Mouse (Mus musculus) G1E (cell line): Measurements from ENCODE around the gene Olfr521. TPM values are rescaled to one million over a fixed set of nuclear protein-coding genes. Genes with fewer than 3 reads are reported as not detected.
"Not testable (repeated sequence)": the region's sequence is repeated elsewhere in the genome, so short reads cannot be mapped to it uniquely, and the experiment has no call there.

Experiments
- ATAC-seq: 2 replicates; pipeline ENCODE4 v1.8.0; 2016; ENCODE audit warnings: mild to moderate bottlenecking; ENCODE audit not compliant: insufficient number of reproducible peaks, poor library complexity, low FRiP score, severe bottlenecking; ENCODE audit errors: extremely low read depth
- DNase-seq: peaks from one replicate; pipeline ENCODE4 v3.0.0; 2012; ENCODE audit warnings: low spot score
- H3K27me3 ChIP-seq: 2 replicates; pipeline ENCODE4 v1.6.1; 2012; ENCODE audit warnings: mild to moderate bottlenecking, low read length, inconsistent platforms; ENCODE audit not compliant: insufficient read depth
- H3K36me3 ChIP-seq: replicated peaks from 2 replicates; pipeline ENCODE3; 2012; ENCODE audit warnings: mild to moderate bottlenecking, inconsistent platforms
- H3K4me1 ChIP-seq: 2 replicates; pipeline ENCODE4 v1.6.1; 2012; ENCODE audit warnings: low read depth, low read length, inconsistent platforms, mixed read lengths; ENCODE audit not compliant: insufficient read depth
- H3K4me3 ChIP-seq: 2 replicates; pipeline ENCODE4 v1.5.1; 2012; ENCODE audit warnings: low read depth, mild to moderate bottlenecking, inconsistent platforms, low read length, moderate library complexity, mixed read lengths
- H3K9me3 ChIP-seq: replicated peaks from 2 replicates; pipeline ENCODE4 v1.6.1; 2012; ENCODE audit warnings: inconsistent platforms
- CTCF ChIP-seq: IDR thresholded peaks from 2 replicates; pipeline ENCODE4 v1.5.1; 2012; ENCODE audit warnings: low read depth, low read length, inconsistent platforms, mixed read lengths
- GATA1 ChIP-seq: IDR thresholded peaks from 2 replicates; pipeline ENCODE4 v1.6.1; 2012; ENCODE audit warnings: borderline replicate concordance, low read length, inconsistent platforms, mixed read lengths
- GATA2 ChIP-seq: IDR thresholded peaks from 2 replicates; pipeline ENCODE4 v1.6.1; 2012; ENCODE audit warnings: low read depth, low read length, inconsistent platforms, borderline replicate concordance
- POLR2AphosphoS5 ChIP-seq: IDR thresholded peaks from 2 replicates; pipeline ENCODE4 v1.6.1; 2012; ENCODE audit warnings: low read depth, low read length, inconsistent platforms; ENCODE audit not compliant: insufficient replicate concordance
- TAL1 ChIP-seq: conservative IDR thresholded peaks from 2 replicates; pipeline ENCODE4 v1.6.1; 2012; ENCODE audit warnings: low read depth, low read length, inconsistent platforms, mixed read lengths
- polyA plus RNA-seq: library from polyadenylated mRNA; stranded (reverse); fragments of >175 nt; gene quantifications from 2 replicates; pipeline ENCODE4 v1.2.3, GENCODE M21; 2012
- total RNA-seq, 2 experiments: library from RNA; stranded (forward) in 1 of 2; stranded (reverse) in 1 of 2; fragments of 200-1000 nt in 1 of 2; fragments of >200 nt in 1 of 2; fragmentation: Nextera tagmentation in 1 of 2; gene quantifications; 2 replicates each; pipeline ENCODE4 v1.2.3; 2014 to 2017

Gene Olfr521
- total RNA-seq (2014; fragmentation: Nextera tagmentation) (not detected in 2 replicates), total RNA-seq (2017) (0.05 TPM in 1 of 2 replicates, not detected in the other), polyA plus RNA-seq (not detected in 2 replicates)

- Histone ChIP-seq H3K36me3 (no peaks in the 10 kb centered on the region), H3K27me3 (peaks cover 12% of the 10 kb centered on the region), H3K4me3 (no peak within 1 kb of the TSS), H3K9me3 (peaks cover 12% of the 10 kb centered on the region), H3K4me1 (no peaks in the 10 kb centered on the region)
- TF ChIP-seq CTCF, result no peak
- no peak for TF ChIP-seq POLR2AphosphoS5
- no peak for TF ChIP-seq GATA1
- no peak for TF ChIP-seq TAL1
- DNase-seq, result no peak
- no peak for ATAC-seq
Measured at GRCm38 (mm10) chr7:99763207-99763606, at the start of gene Olfr521. TSS of gene Olfr521 (plus strand) at chr7:99763507.

DNA sequence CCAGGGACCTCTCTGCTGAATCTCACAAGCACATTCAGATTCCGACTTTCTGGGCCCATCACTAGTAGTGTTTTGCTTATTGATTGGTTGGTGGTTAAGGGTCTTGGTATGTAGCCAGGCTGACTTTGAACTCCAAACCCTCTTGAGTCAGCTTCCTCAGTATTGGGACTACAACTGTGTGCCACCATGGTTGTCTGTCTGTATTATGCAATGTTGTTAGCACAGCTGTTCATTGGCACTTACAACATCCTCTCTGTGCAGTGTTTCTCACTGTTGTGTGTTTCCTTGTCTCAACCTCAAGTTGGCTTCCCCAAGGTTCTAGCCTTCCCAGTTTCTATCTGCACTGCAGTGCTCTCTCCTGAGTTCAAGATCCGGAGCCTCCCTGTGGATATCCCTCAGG lies 46.8 kb upstream of the Olfr521 start:
- Histone ChIP-seq H3K4me3 (no peak overlapping the region), H3K4me1 (no peaks in the 10 kb centered on the region), H3K36me3 (no peaks in the 10 kb centered on the region), H3K9me3 (no peaks in the 10 kb centered on the region), H3K27me3 (peaks cover 6% of the 10 kb centered on the region; the same call in 1 of the 2 replicates)
- TF ChIP-seq CTCF, result no peak
- ATAC-seq (no peak), DNase-seq (no peak)

GRCm38 (mm10) chr7:99729973-99730372 lies 33.3 kb upstream of the Olfr521 start, which contains the start of gene Olfr520:
TSS of gene Olfr520 (plus strand) at chr7:99730273.
- Histone ChIP-seq H3K36me3 (no peaks in the 10 kb centered on the region), H3K9me3 (peaks cover 2% of the 10 kb centered on the region; the same call in 1 of the 2 replicates), H3K4me3 (no peak within 1 kb of the TSS), H3K27me3 (peaks cover 15% of the 10 kb centered on the region), H3K4me1 (peaks cover 6% of the 10 kb centered on the region)
- TF ChIP-seq CTCF (no peak), GATA2 (no peak), TAL1 (no peak), POLR2AphosphoS5 (no peak), GATA1 (no peak)
- DNase-seq (no peak), ATAC-seq (no peak)

GRCm38 (mm10) chr7:99734612-99735011 lies 28.7 kb upstream of the Olfr521 start:
- H3K36me3 ChIP-seq, result no peaks in the 10 kb centered on the region
- ATAC-seq (no peak), DNase-seq (no peak)
- H3K9me3 ChIP-seq, result no peaks in the 10 kb centered on the region
- peaks cover 31% of the 10 kb centered on the region for H3K27me3 ChIP-seq
- TF ChIP-seq TAL1 (no peak), POLR2AphosphoS5 (no peak), GATA1 (no peak), CTCF (no peak), GATA2 (no peak)
- no peak overlapping the region for H3K4me3 ChIP-seq
- H3K4me1 ChIP-seq, result peaks cover 6% of the 10 kb centered on the region

GRCm38 (mm10) chr7:99735491-99735890 lies 27.8 kb upstream of the Olfr521 start:
- H3K36me3 ChIP-seq, H3K9me3 ChIP-seq, DNase-seq, H3K4me1 ChIP-seq, H3K4me3 ChIP-seq, ATAC-seq: not testable (repeated sequence)
- H3K27me3 ChIP-seq, result peaks cover 31% of the 10 kb centered on the region

- ATAC-seq (no peak), DNase-seq (no peak)
- H3K27me3 ChIP-seq, result peaks cover 31% of the 10 kb centered on the region
- TF ChIP-seq TAL1 (no peak), GATA1 (no peak), POLR2AphosphoS5 (no peak), CTCF (no peak), GATA2 (no peak)
- H3K9me3 ChIP-seq, result no peaks in the 10 kb centered on the region
- peaks cover 5% of the 10 kb centered on the region for H3K4me1 ChIP-seq
- no peaks in the 10 kb centered on the region for H3K36me3 ChIP-seq
- H3K4me3 ChIP-seq, result no peak overlapping the region
Measured at GRCm38 (mm10) chr7:99739276-99739675, 24.0 kb upstream of the Olfr521 start.

DNA sequence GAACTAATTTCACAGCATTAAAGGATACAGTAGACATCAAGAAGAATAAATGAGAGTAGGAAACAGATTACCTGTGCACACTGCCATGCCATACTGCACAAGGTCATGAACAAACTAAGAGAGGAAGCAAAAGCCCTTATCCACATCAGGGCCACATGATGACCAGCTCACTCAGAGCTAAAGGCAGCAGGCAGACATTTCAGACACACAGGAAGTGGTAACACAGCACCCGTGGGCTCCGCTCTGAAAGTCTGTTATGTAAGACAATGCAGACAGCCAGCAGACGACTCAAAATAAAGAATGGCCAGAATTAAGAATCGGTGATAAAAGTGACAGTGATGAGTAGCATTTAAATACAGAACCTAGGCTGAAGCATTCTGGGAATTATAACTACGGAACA lies 18.1 kb downstream of the Olfr521 start:
- ATAC-seq, result no peak
- no peak overlapping the region for H3K4me3 ChIP-seq
- no peaks in the 10 kb centered on the region for H3K36me3 ChIP-seq
- DNase-seq, result no peak
- H3K9me3 ChIP-seq, result no peaks in the 10 kb centered on the region
- TF ChIP-seq POLR2AphosphoS5, result no peak
- TF ChIP-seq TAL1, result no peak
- peaks cover 5% of the 10 kb centered on the region; the same call in 1 of the 2 replicates for H3K4me1 ChIP-seq
- 0 out of 2 replicates have a peak, but pooled peaks cover 3% of the 10 kb centered on the region for H3K27me3 ChIP-seq
